Mouse (Mus musculus): Measurements from ENCODE around the gene Gatad2a. TPM values are rescaled to one million over a fixed set of nuclear protein-coding genes. Genes with fewer than 3 reads are reported as not detected.
A peak's percentile ranks its signal among the peaks of the same experiment; 100 is the strongest.

Gene Gatad2a
- polyA plus RNA-seq, 1 experiment from 2014 or later, result 49.6 TPM

DNA sequence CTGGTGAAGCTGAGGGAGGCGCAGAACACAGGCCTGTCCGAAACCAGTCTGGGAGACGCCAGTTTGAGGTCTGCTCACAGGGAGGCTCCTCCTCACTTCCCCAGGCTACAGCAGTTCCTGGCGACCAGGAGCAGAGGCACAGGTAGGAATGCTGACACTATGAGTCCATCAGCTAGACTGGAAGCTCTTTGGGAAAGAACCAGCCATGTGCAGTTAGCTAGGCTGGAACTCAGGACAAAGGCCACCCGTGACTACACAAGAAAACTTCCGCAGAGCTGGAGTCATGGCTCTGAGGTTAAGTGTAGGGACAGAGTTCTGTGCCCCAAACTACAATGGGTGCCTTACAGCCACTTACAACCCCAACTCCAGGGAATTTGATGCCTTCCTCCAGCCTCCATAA, 98.3 kb downstream of the Gatad2a start:
- 88% methylated on average over 6 of the region's 6 CpGs for whole genome bisulfite sequencing
- peaks cover 9% of the 10 kb centered on the region; the same call in 1 of the 2 replicates for H3K36me3 ChIP-seq (ENCODE audit: control insufficient read depth, insufficient read depth, low read length)
- no peak overlapping the region for H3K9ac ChIP-seq (replicated peaks; ENCODE audit: low read depth, low read length)

DNA sequence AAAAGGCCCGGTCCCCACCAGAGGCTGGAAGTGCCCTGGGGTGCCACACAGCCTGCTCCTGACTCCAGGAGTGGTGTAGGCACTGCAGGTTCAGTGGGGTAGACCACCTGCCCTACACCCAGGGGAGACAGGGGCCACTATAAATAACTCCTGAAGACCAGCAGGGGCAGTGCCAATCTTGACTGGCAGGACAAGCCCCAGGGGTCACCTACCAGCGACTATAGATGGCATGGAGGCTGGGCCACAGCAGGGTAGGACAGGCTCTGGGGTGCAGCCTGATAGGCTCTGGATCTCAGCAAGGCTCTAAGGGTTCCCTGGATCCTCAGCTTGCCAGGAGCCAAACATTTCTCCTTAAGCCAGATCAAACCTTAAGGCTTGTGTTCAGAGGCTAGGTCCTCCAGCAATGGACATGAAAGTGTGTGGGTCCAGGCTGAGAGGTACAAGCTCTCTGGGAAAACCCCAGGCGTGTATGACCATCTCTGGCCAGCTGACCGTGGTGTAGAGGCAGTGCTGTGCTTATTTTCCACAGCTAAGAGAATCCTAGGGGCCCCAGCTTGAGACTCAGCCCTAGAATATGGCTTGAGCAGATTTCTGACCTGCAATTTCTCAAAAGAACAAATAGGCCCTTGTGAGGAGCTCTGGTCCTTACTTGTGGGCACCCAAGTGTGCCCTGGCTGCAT, 100.3 kb downstream of the Gatad2a start:
- Histone ChIP-seq H3K9ac (replicated peaks; ENCODE audit: low read depth, low read length) (0 out of 2 replicates have a peak overlapping the region, but pooled peaks have one; percentile 1), H3K4me3 (ENCODE audit: low read depth, low read length) (no peak overlapping the region), H3K4me2 (replicated peaks; ENCODE audit: low read depth, low read length) (no peak overlapping the region), H3K36me3 (ENCODE audit: control insufficient read depth, insufficient read depth, low read length) (peaks cover 9% of the 10 kb centered on the region; the same call in 1 of the 2 replicates), H3K4me1 (ENCODE audit: control insufficient read depth, insufficient read depth, low read length) (peaks cover 7% of the 10 kb centered on the region; the same call in 1 of the 2 replicates), H3K27ac (ENCODE audit: low read length) (no peak overlapping the region), H3K27me3 (ENCODE audit: control insufficient read depth, insufficient read depth, low read length) (peaks cover under 1% of the 10 kb centered on the region; the same call in 1 of the 2 replicates), H3K9me3 (ENCODE audit: control insufficient read depth, low read depth, low read length) (no peaks in the 10 kb centered on the region)
- no peak for ATAC-seq (ENCODE audit: insufficient number of reproducible peaks, insufficient read depth, low FRiP score, low read depth)
- 74% methylated on average over 4 of the region's 4 CpGs for WGBS

More for the DNA sequence above, 98.3 kb downstream of the Gatad2a start:
- Histone ChIP-seq H3K9me3 (ENCODE audit: control insufficient read depth, low read depth, low read length) (no peaks in the 10 kb centered on the region), H3K27me3 (ENCODE audit: control insufficient read depth, insufficient read depth, low read length) (no peaks in the 10 kb centered on the region), H3K4me3 (ENCODE audit: low read depth, low read length) (no peak overlapping the region), H3K27ac (ENCODE audit: low read length) (no peak overlapping the region), H3K4me2 (replicated peaks; ENCODE audit: low read depth, low read length) (no peak overlapping the region), H3K4me1 (ENCODE audit: control insufficient read depth, insufficient read depth, low read length) (peaks cover 11% of the 10 kb centered on the region; the same call in 1 of the 2 replicates)
- ATAC-seq (ENCODE audit: insufficient number of reproducible peaks, insufficient read depth, low FRiP score, low read depth), result no peak

DNA sequence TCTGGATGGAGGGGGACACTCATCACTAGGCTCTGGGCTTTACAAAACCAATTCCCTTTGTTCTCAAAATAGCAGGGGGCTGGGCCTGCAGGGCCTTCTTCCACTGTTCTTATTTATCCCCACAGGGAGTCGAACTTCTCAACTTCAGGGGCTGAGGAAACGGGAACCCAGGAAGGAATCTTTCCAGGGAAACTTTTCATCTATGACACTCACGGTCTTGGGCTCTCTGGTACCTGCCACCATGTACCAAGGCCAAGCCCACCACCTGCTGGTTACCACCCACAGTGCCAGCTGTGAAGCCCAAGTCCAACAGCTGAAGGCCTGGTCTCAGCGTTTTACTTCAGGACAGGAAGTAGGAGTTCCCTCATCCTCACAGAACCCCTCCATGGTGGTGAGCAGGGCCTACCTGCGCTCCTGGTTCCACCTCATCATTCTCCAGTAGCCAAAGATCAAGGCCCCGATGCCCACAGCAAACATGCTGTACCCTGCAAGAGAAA, 101.3 kb downstream of the Gatad2a start:
- Histone ChIP-seq H3K36me3 (ENCODE audit: control insufficient read depth, insufficient read depth, low read length) (peaks cover 9% of the 10 kb centered on the region; the same call in 1 of the 2 replicates), H3K27me3 (ENCODE audit: control insufficient read depth, insufficient read depth, low read length) (peaks cover 6% of the 10 kb centered on the region), H3K4me3 (ENCODE audit: low read depth, low read length) (no peak overlapping the region), H3K9me3 (ENCODE audit: control insufficient read depth, low read depth, low read length) (no peaks in the 10 kb centered on the region), H3K4me2 (replicated peaks; ENCODE audit: low read depth, low read length) (no peak overlapping the region), H3K4me1 (ENCODE audit: control insufficient read depth, insufficient read depth, low read length) (no peaks in the 10 kb centered on the region; the same call in 1 of the 2 replicates), H3K27ac (ENCODE audit: low read length) (no peak overlapping the region), H3K9ac (replicated peaks; ENCODE audit: low read depth, low read length) (no peak overlapping the region)
- ATAC-seq (ENCODE audit: insufficient number of reproducible peaks, insufficient read depth, low FRiP score, low read depth), result no peak
- 67% methylated on average over 6 of the region's 6 CpGs for WGBS

DNA sequence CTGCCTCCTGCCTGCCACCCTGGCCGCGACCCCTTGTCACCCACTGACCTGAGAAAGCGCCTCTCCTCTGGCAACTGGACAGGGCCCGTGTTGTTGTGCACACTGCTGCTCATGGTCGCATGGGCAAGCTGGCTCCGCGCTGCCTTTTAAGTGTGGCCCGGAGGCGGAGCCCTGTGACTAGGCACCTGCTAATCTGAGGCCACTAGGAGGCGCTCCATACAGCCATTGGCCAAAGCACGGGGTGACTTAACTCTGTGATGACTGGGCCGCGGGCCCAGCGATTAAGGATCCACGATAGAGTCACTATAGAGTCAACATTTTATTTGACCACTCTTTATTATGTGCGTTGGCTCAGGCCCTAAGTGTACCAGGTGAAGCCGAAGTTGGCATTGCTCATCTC, 102.3 kb downstream of the Gatad2a start:
- no peak overlapping the region for H3K4me2 ChIP-seq (replicated peaks; ENCODE audit: low read depth, low read length)
- no peak for ATAC-seq (ENCODE audit: insufficient number of reproducible peaks, insufficient read depth, low FRiP score, low read depth)
- H3K9ac ChIP-seq (replicated peaks; ENCODE audit: low read depth, low read length), result no peak overlapping the region
- WGBS, result 42% methylated on average over 17 of the region's 17 CpGs
- H3K4me1 ChIP-seq (ENCODE audit: control insufficient read depth, insufficient read depth, low read length), result peaks cover 6% of the 10 kb centered on the region; the same call in 1 of the 2 replicates
- no peak overlapping the region for H3K4me3 ChIP-seq (ENCODE audit: low read depth, low read length)
- peaks cover 16% of the 10 kb centered on the region for H3K27me3 ChIP-seq (ENCODE audit: control insufficient read depth, insufficient read depth, low read length)
- peaks cover 9% of the 10 kb centered on the region; the same call in 1 of the 2 replicates for H3K36me3 ChIP-seq (ENCODE audit: control insufficient read depth, insufficient read depth, low read length)
- no peaks in the 10 kb centered on the region for H3K9me3 ChIP-seq (ENCODE audit: control insufficient read depth, low read depth, low read length)
- no peak overlapping the region for H3K27ac ChIP-seq (ENCODE audit: low read length)

DNA sequence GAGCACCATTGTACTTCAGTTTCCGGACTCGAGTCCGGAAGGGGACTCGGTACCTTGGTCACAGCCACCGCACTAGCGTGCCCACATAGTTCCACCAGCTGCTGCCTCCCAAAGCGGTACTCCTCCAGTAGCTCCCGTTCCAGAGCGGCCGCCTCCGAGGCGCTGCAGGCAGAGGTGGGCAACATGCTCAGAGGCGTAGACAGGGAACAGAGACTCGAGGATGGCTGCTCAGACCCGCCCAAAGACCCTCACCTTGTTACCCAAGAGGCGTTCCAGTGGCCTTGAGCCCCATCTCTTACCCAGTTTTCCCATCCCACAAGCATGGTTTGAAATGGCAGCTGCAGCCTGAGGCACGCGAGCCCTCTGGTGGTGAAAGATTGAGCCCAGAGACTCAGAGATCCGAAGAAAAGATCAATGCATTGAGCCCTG, 105.4 kb downstream of the Gatad2a start:
- Histone ChIP-seq H3K4me3 (ENCODE audit: low read depth, low read length) (no peak overlapping the region), H3K9ac (replicated peaks; ENCODE audit: low read depth, low read length) (no peak overlapping the region)

DNA sequence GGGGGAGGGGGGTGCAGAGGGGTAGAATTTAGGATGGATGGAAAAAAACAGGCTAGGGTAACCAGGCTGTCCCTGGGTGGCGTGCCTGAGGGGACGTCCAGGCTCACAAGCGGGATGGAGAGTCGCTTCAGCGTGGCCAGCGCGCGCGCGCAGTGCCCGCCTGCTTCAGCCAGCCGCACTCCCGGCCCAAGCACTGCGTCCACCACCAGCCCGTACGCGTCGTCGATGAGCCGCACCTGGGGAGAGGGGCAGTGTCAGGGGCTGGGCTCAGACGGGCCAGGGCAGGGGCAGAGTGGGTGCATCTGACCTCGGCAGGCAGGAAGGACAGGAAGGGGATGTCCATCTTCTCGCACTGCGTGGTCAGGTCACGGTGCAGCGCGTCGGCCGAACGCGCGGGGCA, 107.3 kb downstream of the Gatad2a start:
- no peaks in the 10 kb centered on the region for H3K9me3 ChIP-seq (ENCODE audit: control insufficient read depth, low read depth, low read length)
- peaks cover 58% of the 10 kb centered on the region for H3K27me3 ChIP-seq (ENCODE audit: control insufficient read depth, insufficient read depth, low read length)
- H3K9ac ChIP-seq (replicated peaks; ENCODE audit: low read depth, low read length), result no peak overlapping the region
- H3K27ac ChIP-seq (ENCODE audit: low read length), result no peak overlapping the region
- peaks cover 15% of the 10 kb centered on the region for H3K4me1 ChIP-seq (ENCODE audit: control insufficient read depth, insufficient read depth, low read length)
- whole genome bisulfite sequencing, result 5% methylated on average over 32 of the region's 32 CpGs
- peak overlapping the region; percentile 16 for H3K4me3 ChIP-seq (ENCODE audit: low read depth, low read length)
- peaks cover 7% of the 10 kb centered on the region; the same call in 1 of the 2 replicates for H3K36me3 ChIP-seq (ENCODE audit: control insufficient read depth, insufficient read depth, low read length)
- ATAC-seq (ENCODE audit: insufficient number of reproducible peaks, insufficient read depth, low FRiP score, low read depth), result no peak
- peak overlapping the region; percentile 34 for H3K4me2 ChIP-seq (replicated peaks; ENCODE audit: low read depth, low read length)

More for the DNA sequence above, 105.4 kb downstream of the Gatad2a start:
- Histone ChIP-seq H3K4me1 (ENCODE audit: control insufficient read depth, insufficient read depth, low read length) (peaks cover 15% of the 10 kb centered on the region), H3K27ac (ENCODE audit: low read length) (no peak overlapping the region), H3K36me3 (ENCODE audit: control insufficient read depth, insufficient read depth, low read length) (peaks cover 7% of the 10 kb centered on the region; the same call in 1 of the 2 replicates), H3K9me3 (ENCODE audit: control insufficient read depth, low read depth, low read length) (no peaks in the 10 kb centered on the region), H3K27me3 (ENCODE audit: control insufficient read depth, insufficient read depth, low read length) (peaks cover 42% of the 10 kb centered on the region), H3K4me2 (replicated peaks; ENCODE audit: low read depth, low read length) (no peak overlapping the region)
- no peak for ATAC-seq (ENCODE audit: insufficient number of reproducible peaks, insufficient read depth, low FRiP score, low read depth)
- 42% methylated on average over 19 of the region's 19 CpGs for WGBS

DNA sequence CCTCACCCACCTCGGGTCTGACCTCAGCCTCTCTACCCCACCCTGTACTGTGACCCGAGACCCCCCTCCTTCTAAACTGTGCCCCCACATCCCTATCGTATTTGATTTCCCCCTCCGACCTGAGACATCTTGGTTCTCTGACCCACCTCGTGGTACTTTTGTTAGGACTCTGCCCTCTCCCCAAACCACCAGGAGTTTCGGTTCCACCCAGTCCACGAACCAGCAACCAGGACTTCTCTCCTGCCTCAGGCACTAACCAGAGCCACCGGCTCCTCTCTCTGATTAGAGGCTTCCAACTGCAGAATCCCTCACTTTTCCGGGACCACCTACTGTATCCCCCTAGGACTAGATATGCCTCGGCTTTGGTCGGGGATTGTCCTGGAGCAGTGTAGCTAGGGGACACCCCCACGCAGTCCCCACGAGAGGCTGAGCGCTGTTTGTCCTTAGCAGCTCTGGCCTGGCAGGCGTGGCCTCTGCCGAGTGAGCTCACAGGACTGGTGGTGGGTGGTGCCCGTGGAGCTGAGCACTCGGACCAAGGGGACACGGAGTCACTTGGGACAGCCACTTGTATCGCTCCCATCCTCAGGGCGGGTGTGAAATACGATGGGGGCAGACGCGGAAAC, 107.8 kb downstream of the Gatad2a start:
- H3K36me3 ChIP-seq (ENCODE audit: control insufficient read depth, insufficient read depth, low read length), result peaks cover 3% of the 10 kb centered on the region; the same call in 1 of the 2 replicates
- H3K27ac ChIP-seq (ENCODE audit: low read length), result no peak overlapping the region
- H3K9ac ChIP-seq (replicated peaks; ENCODE audit: low read depth, low read length), result no peak overlapping the region
- H3K9me3 ChIP-seq (ENCODE audit: control insufficient read depth, low read depth, low read length), result no peaks in the 10 kb centered on the region
- H3K4me2 ChIP-seq (replicated peaks; ENCODE audit: low read depth, low read length), result peak overlapping the region; percentile 34
- H3K27me3 ChIP-seq (ENCODE audit: control insufficient read depth, insufficient read depth, low read length), result peaks cover 64% of the 10 kb centered on the region
- no peak for ATAC-seq (ENCODE audit: insufficient number of reproducible peaks, insufficient read depth, low FRiP score, low read depth)
- H3K4me3 ChIP-seq (ENCODE audit: low read depth, low read length), result peak overlapping the region; percentile 17; the same call in 1 of the 2 replicates
- peaks cover 15% of the 10 kb centered on the region for H3K4me1 ChIP-seq (ENCODE audit: control insufficient read depth, insufficient read depth, low read length)
- 8% methylated on average over 24 of the region's 24 CpGs for WGBS

Measured in stomach, embryonic 14.5 days (tissue).